Mouse (Mus musculus) embryonic facial prominence, embryonic 11.5 days (tissue): Measurements from ENCODE around the gene Pet100. TPM values are rescaled to one million over a fixed set of nuclear protein-coding genes. Genes with fewer than 3 reads are reported as not detected.

Experiments
- ATAC-seq: fragments of 200-750 bp; cut with Nextera tagmentation; replicated peaks from 2 replicates; pipeline ENCODE4 v1.8.0; 2017; ENCODE audit warnings: low read depth; ENCODE audit not compliant: insufficient number of reproducible peaks, low FRiP score, low TSS enrichment
- DNase-seq: peaks from one replicate; pipeline ENCODE4 v3.0.0-alpha.2; 2015; ENCODE audit warnings: low spot score
- H3K27ac ChIP-seq: fragments of 300-500 bp; sonication (generic); replicated peaks from 2 replicates; pipeline ENCODE4 v1.5.1; 2014; ENCODE audit warnings: mild to moderate bottlenecking, low read depth, low read length, control low read depth
- H3K27me3 ChIP-seq: fragments of 300-500 bp; sonication (generic); 2 replicates; pipeline ENCODE4 v1.6.1; 2014; ENCODE audit warnings: mild to moderate bottlenecking, low read length, moderate library complexity, mixed read lengths; ENCODE audit not compliant: control insufficient read depth, insufficient read depth
- H3K36me3 ChIP-seq: fragments of 300-500 bp; sonication (generic); replicated peaks from 2 replicates; pipeline ENCODE4 v1.6.1; 2014; ENCODE audit warnings: low read depth, mild to moderate bottlenecking, low read length, moderate library complexity, mixed read lengths; ENCODE audit not compliant: control insufficient read depth, insufficient read depth
- H3K4me1 ChIP-seq: fragments of 300-500 bp; sonication (generic); 2 replicates; pipeline ENCODE4 v1.6.1; 2014; ENCODE audit warnings: low read length, mixed read lengths; ENCODE audit not compliant: control insufficient read depth, insufficient read depth
- H3K4me2 ChIP-seq: fragments of 300-500 bp; sonication (generic); 2 replicates; pipeline ENCODE4 v1.6.1; 2014; ENCODE audit warnings: low read depth, mild to moderate bottlenecking, control low read depth, low read length, moderate library complexity
- H3K4me3 ChIP-seq: fragments of 300-500 bp; sonication (generic); 2 replicates; pipeline ENCODE4 v1.5.1; 2014; ENCODE audit warnings: low read depth, low read length, control low read depth
- H3K9ac ChIP-seq: fragments of 300-500 bp; sonication (generic); replicated peaks from 2 replicates; pipeline ENCODE4 v1.6.1; 2014; ENCODE audit warnings: mild to moderate bottlenecking, control low read depth, low read length
- H3K9me3 ChIP-seq: fragments of 300-500 bp; sonication (generic); replicated peaks from 2 replicates; pipeline ENCODE4 v1.6.1; 2016; ENCODE audit warnings: mild to moderate bottlenecking, low read length, inconsistent platforms, mixed read lengths; ENCODE audit not compliant: control insufficient read depth
- WGBS: fragments of 180-500 bp; shearing (Covaris S2); extraction: QIAGEN DNeasy Blood & Tissue Kit; methylation state at CpG from one replicate; pipeline ENCODE4 v1.1.7; 2014; 5-methylcytosine and 5-hydroxymethylcytosine counted together
- polyA plus RNA-seq: library from polyadenylated mRNA; unstranded; fragments of >200 nt; fragmentation: Nextera tagmentation; extraction: Ambion mirVana; gene quantifications from 2 replicates; pipeline ENCODE4 v1.2.1, GENCODE M21; 2014

Gene Pet100
- polyA plus RNA-seq, 1 experiment from 2014 or later: 73.5 TPM

DNA sequence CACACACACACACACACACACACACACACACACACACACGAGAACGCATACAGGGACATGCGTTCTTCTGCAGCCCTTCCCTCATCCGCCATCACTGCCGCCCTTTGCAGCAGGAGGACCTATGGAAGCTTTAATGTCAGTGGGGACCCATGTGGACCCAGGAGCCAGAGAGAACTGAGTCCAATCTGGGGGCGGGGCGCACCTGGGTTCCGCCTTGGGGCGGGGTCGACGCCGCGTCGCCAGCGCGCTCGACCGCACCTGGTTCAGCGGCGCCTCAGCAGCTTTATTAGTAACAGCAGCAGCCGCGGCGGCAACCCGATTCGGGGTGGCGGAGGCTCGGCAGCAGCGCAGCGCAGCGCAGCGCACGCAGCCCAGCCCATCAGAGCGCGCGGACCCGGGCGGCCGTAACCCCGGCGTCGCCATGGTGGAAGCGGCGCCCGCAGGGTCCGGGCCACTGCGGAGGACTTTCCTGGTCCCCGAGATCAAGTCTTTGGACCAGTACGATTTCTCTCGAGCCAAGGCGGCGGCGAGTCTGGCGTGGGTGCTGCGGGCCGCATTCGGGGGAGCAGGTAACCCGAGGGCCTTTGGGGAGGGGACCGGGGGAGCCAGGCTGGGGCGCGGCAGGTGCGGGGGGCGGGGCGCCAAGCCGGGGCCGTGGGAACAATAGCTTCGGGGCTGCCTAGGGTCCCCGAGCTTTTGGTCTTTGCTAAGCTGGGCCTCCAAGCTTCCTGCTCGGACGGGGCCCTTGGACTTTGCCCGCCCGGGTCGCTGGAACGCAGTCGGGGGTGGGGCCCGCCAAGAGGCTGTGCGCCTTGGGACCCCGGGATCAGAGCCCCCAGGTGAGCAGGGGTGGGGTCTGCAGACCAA is 33.7 kb upstream of the Pet100 start:
- H3K4me2 ChIP-seq: peak overlapping the region; percentile 96
- peak overlapping the region; percentile 72 for H3K4me3 ChIP-seq
- peak overlapping the region; percentile 76 for H3K9ac ChIP-seq
- peak; percentile 80 for DNase-seq
- peak; percentile 71 for ATAC-seq
- no peaks in the 10 kb centered on the region for H3K4me1 ChIP-seq
- no peaks in the 10 kb centered on the region for H3K36me3 ChIP-seq
- WGBS: 0% methylated on average over 73 of the region's 77 CpGs
- no peak overlapping the region; the same call in 1 of the 2 replicates for H3K27ac ChIP-seq
- no peaks in the 10 kb centered on the region for H3K9me3 ChIP-seq
- 0 out of 2 replicates have a peak, but pooled peaks cover 2% of the 10 kb centered on the region for H3K27me3 ChIP-seq

GRCm38 (mm10) chr8:3588258-3588633 is 33.1 kb upstream of the Pet100 start:
- H3K4me1 ChIP-seq: no peaks in the 10 kb centered on the region
- 0 out of 2 replicates have a peak, but pooled peaks cover 2% of the 10 kb centered on the region for H3K27me3 ChIP-seq
- 1% methylated on average over 11 of the region's 11 CpGs for WGBS

DNA sequence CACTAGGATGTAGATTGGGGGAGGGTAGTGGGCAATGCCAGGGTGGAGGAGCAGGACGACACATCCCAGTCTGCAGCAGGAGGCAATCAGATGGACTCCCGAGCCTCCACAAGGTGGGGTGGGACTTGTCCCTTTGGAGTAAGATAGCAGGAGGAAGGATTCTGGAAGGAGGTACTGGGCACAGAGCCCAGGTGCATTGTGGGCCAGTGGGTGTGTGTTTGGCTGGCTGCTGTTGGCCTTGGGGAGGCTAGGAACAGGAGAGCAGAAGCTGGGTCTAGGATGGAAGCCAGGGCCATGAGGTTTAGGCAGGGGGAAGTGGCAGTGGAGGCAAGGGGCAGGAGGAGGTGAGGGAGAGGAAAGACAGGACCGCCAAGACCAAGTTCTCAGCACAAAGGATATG is 27.9 kb upstream of the Pet100 start:
- Histone ChIP-seq H3K4me1 (no peaks in the 10 kb centered on the region), H3K27me3 (no peaks in the 10 kb centered on the region), H3K36me3 (no peaks in the 10 kb centered on the region), H3K27ac (no peak overlapping the region), H3K9ac (no peak overlapping the region), H3K4me2 (no peak overlapping the region), H3K9me3 (no peaks in the 10 kb centered on the region), H3K4me3 (no peak overlapping the region)
- 76% methylated on average over 3 of the region's 3 CpGs for WGBS
- DNase-seq: no peak
- no peak for ATAC-seq

More at GRCm38 (mm10) chr8:3588258-3588633, 33.1 kb upstream of the Pet100 start:
- Histone ChIP-seq H3K9me3 (no peaks in the 10 kb centered on the region), H3K4me3 (peak overlapping the region; percentile 72), H3K27ac (no peak overlapping the region), H3K36me3 (no peaks in the 10 kb centered on the region), H3K9ac (peak overlapping the region; percentile 76), H3K4me2 (peak overlapping the region; percentile 96)
- ATAC-seq (peak; percentile 32), DNase-seq (no peak)

- Histone ChIP-seq H3K9me3 (no peaks in the 10 kb centered on the region), H3K9ac (no peak overlapping the region), H3K4me1 (no peaks in the 10 kb centered on the region), H3K27ac (no peak overlapping the region), H3K27me3 (no peaks in the 10 kb centered on the region), H3K4me2 (no peak overlapping the region), H3K36me3 (no peaks in the 10 kb centered on the region), H3K4me3 (no peak overlapping the region)
- DNase-seq: no peak
- 84% methylated on average over 2 of the region's 2 CpGs for WGBS
- ATAC-seq: no peak
Observed at GRCm38 (mm10) chr8:3594466-3594865, 26.9 kb upstream of the Pet100 start.

DNA sequence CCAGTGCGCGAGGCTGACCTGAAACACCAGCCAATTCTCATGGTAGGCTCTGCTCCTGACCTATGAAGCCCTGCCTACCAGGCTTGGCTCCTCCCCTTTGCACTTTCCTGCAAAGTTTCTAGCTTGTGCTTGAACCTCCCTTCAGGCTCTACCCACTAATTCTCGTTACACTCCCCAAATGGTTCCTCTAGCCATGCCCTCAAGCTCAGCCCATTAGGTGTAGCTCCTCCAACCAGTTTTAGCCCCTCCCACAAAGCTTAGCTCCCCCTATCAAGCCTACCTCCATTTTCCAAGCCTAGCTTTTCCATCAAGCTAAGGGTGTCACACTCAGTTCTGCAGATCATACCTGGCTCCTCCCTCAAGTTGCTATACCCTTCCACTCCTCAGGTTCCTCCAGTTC is 23.3 kb upstream of the Pet100 start:
- WGBS: 77% methylated on average over 3 of the region's 3 CpGs
- H3K9me3 ChIP-seq: no peaks in the 10 kb centered on the region
- H3K27ac ChIP-seq: no peak overlapping the region
- H3K27me3 ChIP-seq: no peaks in the 10 kb centered on the region
- no peak overlapping the region for H3K4me3 ChIP-seq
- DNase-seq (no peak), ATAC-seq (no peak)
- H3K4me2 ChIP-seq: no peak overlapping the region
- H3K36me3 ChIP-seq: no peaks in the 10 kb centered on the region
- no peak overlapping the region for H3K9ac ChIP-seq
- no peaks in the 10 kb centered on the region for H3K4me1 ChIP-seq

GRCm38 (mm10) chr8:3599219-3599618 is 22.1 kb upstream of the Pet100 start:
- H3K9ac ChIP-seq: no peak overlapping the region
- H3K4me1 ChIP-seq: no peaks in the 10 kb centered on the region
- no peak for ATAC-seq
- H3K9me3 ChIP-seq: no peaks in the 10 kb centered on the region
- H3K27ac ChIP-seq: no peak overlapping the region
- 61% methylated on average over 1 of the region's 1 CpGs for whole genome bisulfite sequencing
- no peak for DNase-seq
- no peaks in the 10 kb centered on the region for H3K36me3 ChIP-seq
- no peak overlapping the region for H3K4me3 ChIP-seq
- H3K4me2 ChIP-seq: no peak overlapping the region
- H3K27me3 ChIP-seq: no peaks in the 10 kb centered on the region

GRCm38 (mm10) chr8:3600401-3600800 is 20.9 kb upstream of the Pet100 start:
- H3K27ac ChIP-seq: no peak overlapping the region
- no peaks in the 10 kb centered on the region for H3K4me1 ChIP-seq
- no peaks in the 10 kb centered on the region for H3K27me3 ChIP-seq
- WGBS: 90% methylated on average over 5 of the region's 6 CpGs
- no peak overlapping the region for H3K4me3 ChIP-seq
- H3K36me3 ChIP-seq: no peaks in the 10 kb centered on the region
- no peak overlapping the region for H3K9ac ChIP-seq
- DNase-seq (no peak), ATAC-seq (no peak)
- no peak overlapping the region for H3K4me2 ChIP-seq
- no peaks in the 10 kb centered on the region for H3K9me3 ChIP-seq

- DNase-seq: no peak
- WGBS: 84% methylated on average over 13 of the region's 13 CpGs
- H3K4me2 ChIP-seq: no peak overlapping the region
- H3K27me3 ChIP-seq: no peaks in the 10 kb centered on the region
- H3K9me3 ChIP-seq: no peaks in the 10 kb centered on the region
- no peak overlapping the region for H3K4me3 ChIP-seq
- H3K27ac ChIP-seq: no peak overlapping the region
- no peaks in the 10 kb centered on the region; the same call in 1 of the 2 replicates for H3K36me3 ChIP-seq
- H3K4me1 ChIP-seq: no peaks in the 10 kb centered on the region
- ATAC-seq: no peak
- H3K9ac ChIP-seq: no peak overlapping the region
Observed at GRCm38 (mm10) chr8:3603439-3603838, 17.9 kb upstream of the Pet100 start.
